In genomic region chr7:121845964-121846363, GRCm38 (mm10) we compare ENCODE assay signal across 15 mouse cellular contexts. TPM values are rescaled to one million over a fixed set of nuclear protein-coding genes. Genes with fewer than 3 reads are reported as not detected.
"Had no signal": no experiment of that assay in that cellular context is flagged by ENCODE, and none has a peak within 500 bp of the region (broad histone marks: within the 10 kb centered on the region; RNA-seq: fewer than 3 reads in every experiment).

No protein-coding gene starts in this region.

- DNase-seq: retina, postnatal 1 day; right cerebral cortex, adult 18-20 months; right cerebral cortex, postnatal 14 days; right cerebral cortex, postnatal 25 days; right cerebral cortex, postnatal 4 days; spleen, adult 18-20 months; thymus, adult 18-20 months; thymus, adult 2 months; thymus, postnatal 14 days; thymus, postnatal 25 days; thymus, postnatal 36 days; thymus, postnatal 4 days had no signal

RNA-seq across cellular contexts. Expression of gene Scnn1b, which starts 18.9 kb away (rescaled TPM):
- polyA plus RNA-seq: neural tube, embryonic 12.5 days; neural tube, embryonic 13.5 days; spleen, adult 2 months had no signal
